9 mouse cellular contexts compared by ENCODE assay signal in the genomic region with DNA sequence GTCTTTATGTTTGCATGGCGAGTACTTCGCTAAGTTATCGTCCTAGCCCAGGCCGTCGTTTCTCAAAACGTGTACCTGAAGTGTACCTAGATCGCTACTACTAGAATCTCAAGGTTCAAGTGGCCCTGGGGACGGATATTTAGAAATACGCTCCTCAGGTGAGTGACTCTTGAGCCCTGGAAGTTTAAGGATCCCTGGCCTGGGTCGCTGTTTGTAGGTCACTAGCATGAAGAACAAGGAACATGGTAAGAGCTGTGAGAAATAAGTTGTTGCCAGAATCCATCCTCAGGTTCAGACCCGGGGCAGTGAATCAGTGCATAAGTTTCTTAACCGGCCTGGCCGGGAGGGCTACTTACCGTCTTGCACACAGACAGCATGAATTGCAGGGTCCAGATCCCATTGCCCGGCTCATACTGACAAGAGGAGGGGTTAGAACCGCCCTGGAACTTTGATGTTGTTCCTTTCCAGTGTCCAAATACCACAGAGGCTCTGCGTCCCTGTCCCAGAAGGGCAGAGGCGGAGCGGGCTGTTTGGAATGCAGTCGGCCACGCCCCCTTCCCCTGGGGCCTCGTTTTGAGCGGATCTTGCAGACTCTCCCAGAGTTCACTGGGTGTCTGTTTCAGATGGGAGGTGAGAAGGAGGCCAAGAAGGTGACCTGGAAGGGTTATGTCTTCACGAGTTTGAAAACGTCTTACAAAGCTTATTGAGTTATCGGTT. TPM values are rescaled to one million over a fixed set of nuclear protein-coding genes. Genes with fewer than 3 reads are reported as not detected.
DNase-seq lines count a peak whose midpoint lies in the region; ATAC-seq and TF ChIP-seq lines count a peak whose summit lies in the region.
"Had no signal": no experiment of that assay in that cellular context is flagged by ENCODE, and none has a peak within 500 bp of the region (broad histone marks: within the 10 kb centered on the region; RNA-seq: fewer than 3 reads in every experiment).

No protein-coding gene starts in this region.

- no peak for TF ChIP-seq POLR2A in ES-Bruce4 (IDR thresholded peaks at IDR 0.05; ENCODE audit: insufficient read depth, low read length)

- TF ChIP-seq EP300 in ES-Bruce4 (IDR thresholded peaks at IDR 0.05; ENCODE audit: insufficient read depth, low read depth, low read length): peak; percentile 66; the same call in 1 of the 2 replicates
- peak; percentile 5; the same call in 1 of the 2 replicates for TF ChIP-seq EP300 in lung, postnatal 0 days (IDR thresholded peaks at IDR 0.05)

- H3K27ac ChIP-seq in ES-Bruce4 (ENCODE audit: insufficient read depth, low read length): 0 out of 2 replicates have a peak overlapping the region, but pooled peaks have one; percentile 1
- H3K27ac ChIP-seq in kidney, embryonic 15.5 days: 0 out of 2 replicates have a peak overlapping the region, but pooled peaks have one; percentile 20
- H3K27ac ChIP-seq in lung, postnatal 0 days (ENCODE audit: low read length): no peak overlapping the region

- no peak for TF ChIP-seq CTCF in ES-Bruce4 (IDR thresholded peaks at IDR 0.05; ENCODE audit: low read depth, low read length)
- no peak for TF ChIP-seq CTCF in lung, postnatal 0 days (IDR thresholded peaks at IDR 0.05)

- intact Hi-C loops in gastrocnemius, postnatal 36 days (cut with DNase I): no loop called here

- H3K4me1 ChIP-seq in ES-Bruce4 (ENCODE audit: control insufficient read depth, insufficient read depth, low read length): no peaks in the 10 kb centered on the region
- peaks cover 25% of the 10 kb centered on the region for H3K4me1 ChIP-seq in kidney, embryonic 15.5 days
- H3K4me1 ChIP-seq in lung, postnatal 0 days (ENCODE audit: insufficient read depth, low read depth, low read length): peaks cover 5% of the 10 kb centered on the region; the same call in 1 of the 2 replicates

- peak overlapping the region; percentile 35 for H3K4me2 ChIP-seq in kidney, embryonic 15.5 days
- H3K4me2 ChIP-seq in lung, postnatal 0 days (replicated peaks; ENCODE audit: low read depth, low read length): peak overlapping the region; percentile 35

- peak overlapping the region; percentile 52 for H3K4me3 ChIP-seq in ES-Bruce4 (ENCODE audit: low read depth, low read length)
- H3K4me3 ChIP-seq in kidney, embryonic 15.5 days (replicated peaks): 0 out of 2 replicates have a peak overlapping the region, but pooled peaks have one; percentile 9
- H3K4me3 ChIP-seq in lung, postnatal 0 days (ENCODE audit: low read depth, low read length): no peak overlapping the region
- H3K4me3 ChIP-seq: myocyte had no signal

- ATAC-seq in kidney, embryonic 15.5 days (replicated peaks; ENCODE audit: low FRiP score): peak; percentile 82
- peak; percentile 75 for ATAC-seq in lung, postnatal 0 days

- no peaks in the 10 kb centered on the region for H3K36me3 ChIP-seq in ES-Bruce4 (ENCODE audit: control insufficient read depth, insufficient read depth, low read length, poor library complexity, severe bottlenecking)
- no peaks in the 10 kb centered on the region for H3K36me3 ChIP-seq in kidney, embryonic 15.5 days
- H3K36me3 ChIP-seq in lung, postnatal 0 days (ENCODE audit: insufficient read depth, low read length): no peaks in the 10 kb centered on the region

- 47% methylated on average over 26 of the region's 26 CpGs for WGBS in kidney, embryonic 15.5 days
- WGBS in lung, postnatal 0 days: 32% methylated on average over 26 of the region's 26 CpGs

- DNase-seq in adrenal gland, adult 18-20 months (ENCODE audit: low spot score in 2 of 2): peak; percentile 68 to 74
- peak; percentile 34 to 44 for DNase-seq in gastrocnemius, postnatal 36 days
- peak; percentile 83 for DNase-seq in lung, postnatal 0 days (ENCODE audit: low spot score)
- peak; percentile 67 to 83 for DNase-seq in urinary bladder, postnatal 4 days (ENCODE audit: low spot score in 2 of 2)
- no peak for DNase-seq in right cerebral cortex, postnatal 25 days
- no peak for DNase-seq in left cerebral cortex, adult 18-20 months (ENCODE audit: low spot score in 2 of 2)

- H3K9me3 ChIP-seq in ES-Bruce4 (replicated peaks; ENCODE audit: control insufficient read depth, insufficient read depth, low read length, poor library complexity, severe bottlenecking): no peaks in the 10 kb centered on the region
- H3K9me3 ChIP-seq in kidney, embryonic 15.5 days (replicated peaks): no peaks in the 10 kb centered on the region
- no peaks in the 10 kb centered on the region for H3K9me3 ChIP-seq in lung, postnatal 0 days (ENCODE audit: low read length)

- H3K9ac ChIP-seq in ES-Bruce4 (ENCODE audit: low read depth, poor library complexity, severe bottlenecking): peak overlapping the region; percentile 12; the same call in 1 of the 2 replicates
- H3K9ac ChIP-seq in kidney, embryonic 15.5 days: no peak overlapping the region
- no peak overlapping the region for H3K9ac ChIP-seq in lung, postnatal 0 days (replicated peaks; ENCODE audit: low read depth)

- no peaks in the 10 kb centered on the region for H3K27me3 ChIP-seq in ES-Bruce4 (ENCODE audit: control insufficient read depth, insufficient read depth, low read length, poor library complexity, severe bottlenecking)
- no peaks in the 10 kb centered on the region for H3K27me3 ChIP-seq in kidney, embryonic 15.5 days
- no peaks in the 10 kb centered on the region for H3K27me3 ChIP-seq in lung, postnatal 0 days (replicated peaks; ENCODE audit: insufficient read depth, low read length)

RNA-seq across cellular contexts. Expression of a gene that starts 34.7 kb away (rescaled TPM):
- 37.5 and 41.5 TPM in 2 replicates for polyA plus RNA-seq in ES-Bruce4 (2011; ENCODE audit: insufficient read depth, insufficient read length, low read depth, missing spikeins)
- 10 to 100 TPM; 29.2 to 39.1 TPM for total RNA-seq in adrenal gland, adult 18-20 months (2021)
- 10 to 100 TPM; 20.0 to 20.7 TPM for total RNA-seq in gastrocnemius, postnatal 36 days (2021)
- polyA plus RNA-seq in kidney, embryonic 15.5 days (2015; fragmentation: Nextera tagmentation; extraction: Ambion mirVana): 80.1 and 85.6 TPM in 2 replicates
- polyA plus RNA-seq in lung, postnatal 0 days (2015; fragmentation: Nextera tagmentation; extraction: Ambion mirVana): 92.9 and 100 TPM in 2 replicates
- 10 to 100 TPM; 82.9 to 85.7 TPM for total RNA-seq in left cerebral cortex, adult 18-20 months (2021)

Comparison
In these comparisons a context has a peak if more than half of its experiments do, and no peak if none do; other contexts are left out.
1. DNase-seq: peak in adrenal gland, adult 18-20 months (2 of 2), gastrocnemius, postnatal 36 days (2 of 2), lung, postnatal 0 days (single experiment) and urinary bladder, postnatal 4 days (2 of 2); none in right cerebral cortex, postnatal 25 days (single experiment) and left cerebral cortex, adult 18-20 months (0 of 2).